Mouse (Mus musculus): ENCODE data around the gene Npas3.

Npas3 gene

DNA sequence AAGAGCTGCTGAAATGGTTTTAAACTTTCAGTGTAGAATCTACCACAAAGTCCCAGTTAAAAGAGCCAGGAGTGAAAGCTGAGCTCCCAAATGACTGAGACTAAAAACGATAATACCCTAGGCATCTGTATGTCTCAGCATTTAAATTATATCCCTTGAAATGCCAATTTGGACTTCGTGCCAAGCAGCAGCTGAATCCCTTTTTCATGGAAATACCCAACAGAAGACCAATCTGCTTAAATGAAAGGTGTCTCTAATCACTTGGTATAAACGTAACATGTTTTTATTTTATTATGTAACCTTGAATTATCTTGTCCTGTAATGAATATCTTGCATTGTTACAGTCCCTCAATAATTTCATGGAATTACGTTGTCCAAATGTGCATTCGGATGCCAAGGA is 799.6 kb downstream of the Npas3 start:
- intact Hi-C loops (cut with DNase I), result no loop called here

DNA sequence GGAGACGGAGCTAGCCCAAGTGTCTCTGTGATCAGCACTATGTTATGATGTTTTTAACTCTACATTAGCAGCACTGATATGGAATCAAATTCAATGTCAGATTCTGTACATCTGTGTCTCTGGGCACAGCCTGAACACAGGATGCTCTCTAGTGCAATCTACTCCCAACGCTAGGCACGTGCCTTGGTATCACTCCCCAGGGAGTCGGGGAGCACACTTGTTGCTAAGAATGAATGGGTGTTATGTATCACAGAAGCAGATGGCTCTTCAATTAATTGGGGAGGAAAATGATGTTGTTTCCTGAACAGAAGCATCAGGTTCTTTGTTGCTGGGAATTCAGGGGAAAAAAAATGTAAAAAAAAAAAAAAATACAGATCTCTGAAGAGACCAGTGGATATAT is 801.4 kb downstream of the Npas3 start:
- intact Hi-C loops (cut with DNase I), result no loop called here

DNA sequence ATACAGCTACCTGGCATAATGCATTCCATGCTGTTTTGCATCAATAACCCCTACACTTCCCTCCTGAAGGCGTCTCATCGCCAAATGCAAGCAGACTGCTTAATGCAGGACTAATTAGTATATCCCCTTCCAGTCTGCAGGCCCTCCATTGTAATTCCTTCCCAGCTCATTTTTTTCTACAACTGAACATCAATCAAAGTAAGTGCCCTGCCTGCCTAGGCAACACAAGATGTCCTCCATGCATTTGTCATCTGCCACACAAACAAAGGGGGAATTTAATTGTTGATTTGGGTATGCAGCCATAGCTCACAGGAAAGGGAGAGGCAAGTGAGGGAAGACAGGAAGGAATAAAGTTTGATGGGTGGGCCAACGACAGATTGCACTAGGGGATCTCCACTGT is 804.5 kb downstream of the Npas3 start:
- intact Hi-C loops (cut with DNase I), result no loop called here

DNA sequence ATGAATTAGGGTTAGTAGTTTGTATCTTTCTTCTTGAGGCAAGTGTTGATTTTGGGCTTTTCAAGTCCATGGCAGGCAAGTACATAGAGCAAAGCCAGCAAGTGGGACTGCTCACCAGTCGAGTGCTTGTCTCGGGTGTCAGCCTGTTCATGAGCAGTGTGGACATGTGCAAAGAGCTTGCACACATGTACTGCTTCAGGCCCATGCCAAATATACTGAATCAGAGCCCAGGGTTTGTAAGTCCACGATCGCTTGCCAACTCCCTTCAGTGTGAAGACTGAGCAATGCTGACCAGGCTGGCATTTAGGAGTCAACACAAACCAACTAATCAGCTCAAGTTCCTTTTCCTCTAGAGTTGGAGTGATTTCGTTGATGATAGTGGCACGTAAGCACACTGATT is 805.1 kb downstream of the Npas3 start:
- intact Hi-C loops (cut with DNase I), result no loop called here

DNA sequence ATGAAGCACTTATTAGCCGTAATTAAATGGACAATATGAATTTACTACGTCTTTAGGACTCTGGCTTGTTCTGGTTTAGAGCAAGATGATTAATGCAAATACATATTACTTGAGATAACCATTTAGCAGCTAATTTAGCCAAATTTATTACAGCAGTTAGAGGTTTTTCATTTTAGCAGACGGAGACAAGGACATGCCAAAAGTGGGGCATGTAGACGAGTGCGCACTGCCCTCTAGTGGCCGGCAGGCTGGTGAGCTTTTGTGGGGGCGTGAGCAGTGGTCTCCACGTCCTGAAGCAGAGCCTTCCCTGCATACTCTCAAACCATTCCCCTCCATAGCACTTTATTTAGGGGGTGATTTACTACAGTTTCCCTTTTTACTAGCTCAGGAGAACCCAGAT is 812.3 kb downstream of the Npas3 start:
- intact Hi-C loops (cut with DNase I), result loop anchor here (5.0 kb wide), 3 partner anchors 68 to 1018 kb away; no protein-coding TSS in a partner anchor

DNA sequence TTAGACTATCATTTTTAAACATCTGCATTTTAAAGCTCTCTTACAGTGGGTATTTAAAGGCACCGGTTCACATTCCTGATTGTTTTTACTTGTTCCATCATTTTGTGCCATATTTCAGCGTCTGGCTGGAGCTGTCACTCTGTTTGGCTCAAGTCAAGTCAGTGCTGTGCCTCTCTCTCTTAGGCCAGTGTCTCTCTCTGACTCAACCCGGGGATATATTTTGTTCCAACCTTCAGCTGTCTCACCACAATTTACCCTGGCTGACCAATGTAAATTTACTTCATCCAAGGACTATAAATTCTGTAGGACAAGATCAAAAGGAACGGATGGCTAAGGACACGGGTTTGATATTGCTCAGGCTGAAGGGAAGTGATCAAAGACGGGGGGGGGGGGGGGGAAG is 812.7 kb downstream of the Npas3 start:
- intact Hi-C loops (cut with DNase I), result loop anchor here (5.0 kb wide), 3 partner anchors 69 to 1019 kb away; no protein-coding TSS in a partner anchor

DNA sequence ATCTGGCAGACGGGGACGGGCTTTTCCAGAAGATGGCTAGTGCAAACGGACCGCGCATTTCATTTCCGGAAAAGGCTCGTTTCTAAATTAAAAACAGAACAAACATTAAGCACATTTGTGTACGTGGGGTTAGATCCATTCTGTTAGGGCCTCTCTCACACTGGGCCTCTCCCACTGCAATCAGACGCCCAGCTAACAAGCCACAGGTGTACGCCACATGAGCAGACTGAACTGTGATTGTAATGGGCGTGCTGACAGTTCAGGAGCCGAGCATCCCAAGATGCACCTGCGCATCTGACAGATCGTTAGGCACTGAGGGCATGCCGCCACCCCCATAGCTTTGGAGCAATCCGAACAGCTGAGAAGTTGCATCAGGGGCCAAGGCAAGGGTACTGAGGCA is 816.5 kb downstream of the Npas3 start:
- intact Hi-C loops (cut with DNase I), result loop anchor here (5.0 kb wide), 3 partner anchors 73 to 1023 kb away; no protein-coding TSS in a partner anchor

DNA sequence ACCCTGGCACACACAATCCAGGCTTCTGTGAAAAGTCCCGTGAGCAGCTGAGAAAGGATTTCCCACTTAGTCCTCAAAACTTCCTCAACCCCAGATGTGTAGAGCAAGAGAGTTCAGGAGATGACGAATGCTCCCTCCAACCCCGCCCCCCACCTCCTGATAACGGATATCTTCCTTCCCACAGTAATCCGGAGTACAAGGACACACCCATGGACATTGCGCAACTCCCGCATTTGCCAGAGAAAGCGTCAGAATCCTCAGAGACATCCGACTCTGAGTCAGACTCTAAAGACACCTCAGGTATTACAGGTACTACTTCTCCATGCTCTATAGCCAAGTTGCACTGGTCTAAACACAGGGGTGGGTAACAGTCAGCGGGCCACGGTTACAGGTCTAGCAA is 817.1 kb downstream of the Npas3 start:
- intact Hi-C loops (cut with DNase I), result no loop called here

DNA sequence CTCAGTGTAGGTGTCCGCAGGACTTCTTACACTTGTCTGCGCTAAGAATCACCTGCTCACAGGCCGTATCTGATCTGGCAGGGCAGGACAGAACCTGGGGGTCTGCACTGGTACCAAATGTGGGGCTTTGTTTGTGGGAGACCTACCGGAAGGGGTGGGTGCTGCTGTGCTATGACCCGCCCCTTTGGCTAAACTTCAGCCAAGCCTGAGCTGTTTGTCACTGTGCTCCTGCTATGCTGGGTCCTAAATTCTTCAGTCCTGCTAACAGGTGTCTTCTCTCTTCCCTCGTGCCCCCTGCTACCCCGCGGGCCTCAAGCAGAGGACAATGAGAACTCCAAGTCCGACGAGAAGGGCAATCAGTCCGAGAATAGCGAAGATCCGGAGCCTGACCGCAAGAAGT is 818.9 kb downstream of the Npas3 start:
- intact Hi-C loops (cut with DNase I), result no loop called here

DNA sequence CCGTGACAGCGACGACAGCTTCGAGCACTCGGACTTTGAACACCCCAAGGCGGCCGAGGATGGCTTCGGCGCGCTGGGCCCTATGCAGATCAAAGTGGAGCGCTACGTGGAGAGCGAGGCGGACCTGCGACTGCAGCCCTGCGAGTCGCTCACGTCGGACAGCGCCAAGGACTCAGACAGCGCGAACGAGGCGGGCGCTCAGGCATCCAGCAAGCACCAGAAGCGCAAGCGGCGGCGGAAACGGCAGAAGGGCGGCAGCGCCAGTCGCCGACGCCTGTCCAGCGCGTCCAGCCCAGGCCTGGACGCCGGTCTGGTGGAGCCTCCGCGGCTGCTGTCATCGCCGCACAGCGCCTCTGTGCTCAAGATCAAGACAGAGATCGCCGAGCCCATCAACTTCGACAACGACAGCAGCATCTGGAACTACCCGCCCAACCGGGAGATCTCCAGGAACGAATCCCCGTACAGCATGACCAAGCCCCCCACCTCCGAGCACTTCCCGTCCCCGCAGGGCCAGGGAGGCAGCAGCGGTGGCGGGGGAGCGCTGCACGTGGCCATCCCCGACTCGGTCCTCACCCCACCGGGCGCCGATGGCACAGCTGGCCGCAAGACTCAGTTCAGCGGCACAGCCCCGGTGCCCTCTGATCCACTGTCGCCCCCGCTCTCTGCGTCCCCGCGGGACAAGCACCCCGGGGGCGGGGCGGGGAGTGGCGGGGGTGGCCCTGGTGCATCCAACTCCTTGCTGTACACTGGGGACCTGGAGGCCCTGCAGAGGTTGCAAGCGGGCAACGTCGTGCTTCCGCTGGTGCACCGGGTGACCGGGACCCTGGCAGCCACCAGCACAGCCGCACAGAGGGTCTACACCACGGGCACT is 819.6 kb downstream of the Npas3 start:
- intact Hi-C loops (cut with DNase I), result no loop called here

DNA sequence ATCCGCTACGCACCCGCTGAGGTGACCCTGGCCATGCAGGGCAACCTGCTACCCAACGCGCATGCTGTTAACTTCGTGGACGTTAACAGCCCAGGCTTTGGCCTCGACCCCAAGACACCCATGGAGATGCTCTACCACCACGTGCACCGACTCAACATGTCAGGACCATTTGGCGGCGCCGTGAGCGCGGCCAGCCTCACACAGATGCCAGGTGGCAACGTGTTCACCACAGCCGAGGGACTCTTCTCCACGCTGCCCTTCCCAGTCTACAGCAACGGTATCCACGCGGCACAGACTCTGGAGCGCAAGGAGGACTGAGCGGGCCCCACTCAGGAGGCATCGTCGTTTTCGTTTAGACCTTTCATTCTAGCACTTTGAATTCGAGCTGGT is 820.3 kb downstream of the Npas3 start:
- intact Hi-C loops (cut with DNase I), result no loop called here

DNA sequence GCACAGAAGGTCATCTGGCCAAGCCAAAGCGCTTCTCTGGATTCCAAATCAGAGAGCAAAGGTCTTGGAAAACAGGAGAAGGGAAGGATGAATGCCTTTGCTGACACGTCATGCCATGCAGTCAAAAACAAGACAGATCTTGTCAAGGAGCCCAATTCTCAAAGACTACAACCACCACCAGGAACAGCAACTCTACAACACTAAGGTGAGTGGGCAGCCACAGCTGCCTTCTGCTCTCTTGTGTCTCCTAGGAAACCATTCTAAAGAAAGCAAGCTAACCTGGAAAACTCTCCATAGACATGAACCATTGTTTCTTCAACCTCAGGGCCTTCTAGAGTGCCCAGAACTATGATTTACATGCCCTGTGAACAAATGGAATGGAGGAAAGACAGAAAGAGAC is 825.5 kb downstream of the Npas3 start:
- intact Hi-C loops (cut with DNase I), result no loop called here

DNA sequence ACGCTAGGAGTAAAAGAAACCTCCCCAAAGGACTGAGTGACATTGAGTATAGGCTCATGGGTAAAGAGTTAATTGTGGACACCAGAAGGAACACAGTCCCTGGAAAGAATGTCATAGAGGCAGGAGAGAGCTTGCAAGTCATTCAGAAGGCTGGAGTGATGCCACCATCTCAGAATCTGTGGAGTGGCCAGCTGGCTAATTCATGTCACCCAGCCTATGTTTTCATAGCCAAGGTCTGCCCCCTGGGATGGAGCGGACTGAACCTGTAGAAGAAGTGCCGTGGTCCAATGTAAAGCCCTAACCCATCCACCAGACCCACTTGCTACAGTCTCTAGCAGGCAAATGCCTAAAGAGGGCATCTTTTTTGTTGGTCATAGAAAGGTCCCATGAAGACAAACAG is 832.5 kb downstream of the Npas3 start:
- intact Hi-C loops (cut with DNase I), result no loop called here

DNA sequence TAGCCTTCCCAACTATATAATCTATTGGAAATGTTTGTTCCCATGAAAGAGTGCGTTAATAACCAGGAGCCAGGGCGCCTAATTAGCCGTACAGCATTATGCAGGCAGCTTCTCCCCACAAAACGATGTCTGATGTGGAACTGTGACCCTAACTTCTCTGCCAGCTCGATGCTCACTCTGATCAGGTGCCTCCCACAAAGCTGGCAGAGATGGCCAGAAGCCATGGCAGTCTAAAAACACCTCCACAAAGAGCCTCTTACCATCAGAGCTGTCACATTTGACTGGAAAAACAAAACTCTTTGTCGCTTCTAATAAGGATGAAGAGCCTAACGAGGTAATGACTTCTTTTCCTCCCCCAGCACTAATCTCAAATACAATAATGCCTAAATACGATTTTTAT is 845.3 kb downstream of the Npas3 start:
- intact Hi-C loops (cut with DNase I), result no loop called here

DNA sequence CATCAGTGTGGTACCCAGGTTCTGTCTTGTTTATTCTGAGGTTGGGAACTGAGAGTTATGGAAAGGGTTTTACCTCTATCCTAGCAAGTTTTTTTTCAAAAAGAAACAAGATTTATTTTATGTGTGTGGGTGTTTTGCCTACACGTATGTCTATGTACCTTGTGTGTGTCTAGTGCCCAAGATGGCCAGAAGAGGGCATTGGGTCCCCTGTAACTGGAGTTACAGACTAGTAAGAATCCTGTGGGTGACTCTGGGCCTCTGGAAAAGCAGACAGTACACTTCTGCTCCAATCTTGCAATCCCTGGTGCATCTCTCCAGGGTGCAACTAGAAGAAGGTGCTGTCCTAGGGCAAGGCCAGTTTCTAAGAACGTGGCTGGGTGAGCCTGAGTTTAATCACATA is 848.0 kb downstream of the Npas3 start:
- intact Hi-C loops (cut with DNase I), result loop anchor here (5.0 kb wide), 2 partner anchors 391 to 451 kb away; no protein-coding TSS in a partner anchor

DNA sequence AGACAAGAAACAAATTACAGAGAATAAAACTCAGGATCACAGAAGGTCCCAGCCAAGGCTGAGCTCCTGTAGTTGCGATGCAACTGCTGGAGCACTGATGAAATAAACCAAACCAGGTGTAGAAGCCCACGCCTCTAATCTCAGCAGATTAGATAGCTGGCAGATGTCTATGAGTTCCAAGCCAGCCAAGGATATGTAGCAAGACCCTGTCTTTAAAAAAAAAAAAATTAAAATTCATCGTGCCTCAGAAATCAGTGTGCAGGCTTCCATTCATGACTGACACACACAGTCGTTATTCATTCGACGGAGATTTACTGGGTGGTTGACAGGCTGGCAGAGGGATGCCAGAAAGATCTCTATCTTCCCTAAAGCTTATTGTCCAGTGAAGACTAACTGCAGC is 849.7 kb downstream of the Npas3 start:
- intact Hi-C loops (cut with DNase I), result loop anchor here (2.0 to 5.0 kb wide), 3 partner anchors 255 to 449 kb away; no protein-coding TSS in a partner anchor

DNA sequence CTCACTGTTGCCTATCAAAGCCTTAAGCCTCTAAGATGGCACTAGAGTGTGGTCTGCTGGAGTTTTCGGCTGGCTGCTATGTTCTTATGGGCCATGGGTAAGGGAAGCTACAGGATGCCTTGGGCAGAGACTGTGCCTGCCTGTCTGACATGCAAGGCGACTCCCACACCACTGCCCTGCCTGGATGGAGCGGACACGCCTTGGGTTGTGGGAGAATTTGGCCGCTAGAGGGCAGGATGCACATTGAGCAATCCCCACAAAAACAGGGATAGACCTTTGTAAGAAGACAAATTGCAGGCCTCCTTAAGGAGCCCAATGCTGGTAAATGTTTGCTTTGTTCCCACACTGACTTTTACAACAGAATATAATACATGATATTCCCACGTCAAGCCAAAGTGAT is 850.3 kb downstream of the Npas3 start:
- intact Hi-C loops (cut with DNase I), result loop anchor here (2.0 to 5.0 kb wide), 3 partner anchors 254 to 449 kb away; no protein-coding TSS in a partner anchor

DNA sequence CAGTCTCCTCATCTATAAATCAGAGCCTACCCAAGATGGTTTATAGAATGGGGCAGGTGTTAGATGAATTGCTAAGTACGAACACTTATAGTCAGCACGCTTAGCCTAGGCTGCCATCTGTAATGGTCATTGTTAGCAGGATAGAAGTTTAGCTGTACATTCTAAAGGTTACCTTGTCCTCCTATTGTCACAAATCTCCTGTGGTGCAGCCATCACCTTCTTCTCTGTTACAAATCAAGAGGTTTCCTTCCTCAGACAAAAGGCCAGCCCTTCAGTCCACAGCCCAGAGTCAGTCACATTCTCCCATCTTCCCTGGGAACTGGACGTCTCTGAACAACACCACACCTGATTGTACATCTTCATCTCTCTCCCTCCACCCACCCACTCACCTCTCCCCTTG is 851.0 kb downstream of the Npas3 start:
- intact Hi-C loops (cut with DNase I), result loop anchor here (2.0 to 5.0 kb wide), 3 partner anchors 253 to 448 kb away; no protein-coding TSS in a partner anchor

DNA sequence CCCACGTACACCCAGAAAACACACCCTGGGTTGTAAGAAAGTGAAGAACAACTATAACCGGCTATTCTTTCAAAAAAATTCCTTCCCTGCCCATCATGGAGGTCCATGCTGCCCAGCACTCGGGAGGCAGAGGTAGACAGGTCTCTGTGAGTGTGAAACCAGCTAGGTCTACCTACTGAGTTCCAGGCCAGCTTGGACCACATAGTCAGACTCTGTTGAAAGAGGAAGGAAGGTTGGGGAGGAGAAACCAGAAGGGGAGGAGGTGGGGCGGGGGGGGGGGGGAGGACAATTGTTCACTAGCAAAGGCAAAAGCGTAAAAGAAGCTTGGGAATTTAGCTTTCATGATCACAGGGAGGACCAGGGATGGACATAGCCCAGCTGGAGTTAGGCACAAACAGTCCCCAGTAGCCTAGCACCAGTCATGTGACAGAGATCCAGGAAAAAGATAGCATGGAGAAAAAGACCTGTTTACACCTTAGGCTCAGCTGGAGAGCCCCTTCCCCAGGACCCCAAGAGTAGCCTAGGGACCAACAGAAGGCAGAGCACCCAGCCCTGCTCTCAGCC is 852.9 kb downstream of the Npas3 start:
- intact Hi-C loops (cut with DNase I), result no loop called here

DNA sequence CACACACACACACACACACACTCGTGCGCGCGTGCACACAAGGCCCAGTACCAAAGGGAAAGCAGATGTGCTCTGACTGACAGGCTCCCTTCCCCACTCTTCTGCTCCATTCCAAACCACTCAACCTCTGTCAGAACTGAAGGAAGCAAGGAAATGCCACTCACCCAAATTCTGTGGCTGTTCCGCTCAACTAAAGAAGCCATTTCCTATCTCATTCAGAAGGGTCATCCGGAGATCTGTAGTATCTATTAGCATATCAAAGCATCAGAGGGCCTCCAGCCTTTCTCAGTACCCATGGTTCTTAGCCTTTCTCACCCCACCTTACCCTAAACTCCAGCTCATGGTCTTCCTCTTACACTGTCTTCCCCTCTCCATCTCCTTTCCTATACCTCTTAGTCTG is 854.0 kb downstream of the Npas3 start:
- intact Hi-C loops (cut with DNase I), result no loop called here

DNA sequence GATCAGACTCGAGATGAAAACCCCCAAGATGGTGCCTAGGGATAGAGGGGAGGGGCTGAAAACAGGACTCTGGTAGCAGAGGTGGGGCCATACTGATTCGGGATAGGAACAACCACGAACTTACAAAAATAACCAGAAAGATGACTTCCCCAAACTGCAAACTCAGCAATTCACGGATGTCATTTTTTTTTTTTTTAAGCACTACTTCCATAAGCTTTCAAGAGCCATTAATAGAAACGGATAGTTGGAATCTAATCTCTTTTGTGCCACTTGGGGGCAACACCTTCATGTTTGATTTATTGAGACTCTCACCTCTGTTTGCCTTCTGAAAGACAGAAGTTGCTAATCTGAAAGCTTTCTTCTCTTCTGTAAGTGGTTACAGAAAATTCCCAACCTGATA is 857.1 kb downstream of the Npas3 start:
- intact Hi-C loops (cut with DNase I), result no loop called here

DNA sequence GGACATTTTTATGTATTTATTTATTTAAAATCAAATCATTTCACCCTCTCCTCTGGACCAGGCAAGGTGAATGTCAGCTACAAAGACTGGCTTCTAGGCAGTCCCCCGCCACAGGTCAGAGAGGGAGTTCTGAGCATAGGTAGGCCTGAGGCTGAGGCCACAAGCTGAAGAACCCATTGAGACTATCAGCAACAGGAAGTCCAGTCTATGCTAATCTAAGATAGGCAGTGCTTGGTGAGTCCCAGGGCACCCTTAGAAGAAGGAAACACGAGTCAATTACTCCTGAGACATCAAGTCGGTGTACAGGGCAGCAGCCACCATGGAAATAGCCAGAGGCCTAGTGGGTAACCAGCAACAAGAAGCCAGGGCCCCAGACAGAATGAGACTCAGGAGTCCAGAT is 857.5 kb downstream of the Npas3 start:
- intact Hi-C loops (cut with DNase I), result no loop called here

DNA sequence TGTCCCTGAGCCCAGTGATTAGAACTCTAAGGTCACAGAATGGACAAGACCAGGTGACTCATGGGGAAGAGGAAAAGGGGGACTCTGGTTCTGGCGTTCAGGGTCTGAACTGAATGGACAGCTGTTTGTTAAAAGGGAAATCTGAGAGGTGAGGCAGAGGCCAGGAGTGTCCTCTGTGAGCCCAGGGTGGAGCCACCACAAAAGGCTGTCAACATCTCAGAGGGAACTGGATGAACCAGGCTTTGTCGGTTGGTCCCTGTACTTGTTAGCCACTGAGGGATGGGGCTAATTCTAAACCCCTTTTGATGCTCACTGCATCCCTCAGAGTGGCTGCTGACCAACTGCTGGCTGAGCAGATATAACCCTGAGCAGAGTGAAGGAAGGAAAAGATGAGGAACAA is 861.9 kb downstream of the Npas3 start:
- intact Hi-C loops (cut with DNase I), result no loop called here

Measured in adrenal gland (tissue).